Mouse (Mus musculus) naive thymus-derived CD4-positive, alpha-beta T cell, adult 2 months (primary cell): ENCODE measurements around the gene Enah.

Experiments used
- DNase-seq: peaks from one replicate; pipeline ENCODE4 v3.0.0-alpha.2; 2011; ENCODE audit warnings: low read depth

The Enah gene

GRCm38 (mm10) chr1:181873086-181873920 lies 146.5 kb downstream of the Enah start:
- DNase-seq, result peak; percentile 32

- DNase-seq, result no peak
Measured at GRCm38 (mm10) chr1:181872639-181873038, 147.2 kb downstream of the Enah start.

- DNase-seq, result peak; percentile 42
Measured at GRCm38 (mm10) chr1:181866429-181867280, 153.1 kb downstream of the Enah start.

GRCm38 (mm10) chr1:181865863-181866216 lies 153.9 kb downstream of the Enah start:
- DNase-seq, result peak; percentile 26

GRCm38 (mm10) chr1:181864971-181865862 lies 154.6 kb downstream of the Enah start:
- no peak for DNase-seq

- peak; percentile 56 for DNase-seq
Measured at GRCm38 (mm10) chr1:181863431-181863830, 156.4 kb downstream of the Enah start.

GRCm38 (mm10) chr1:181862676-181863374 lies 157.0 kb downstream of the Enah start:
- DNase-seq, result peak; percentile 32

GRCm38 (mm10) chr1:181861181-181861902 lies 158.4 kb downstream of the Enah start:
- DNase-seq, result peak; percentile 47

- peak; percentile 86 for DNase-seq
Measured at GRCm38 (mm10) chr1:181860659-181861058, 159.1 kb downstream of the Enah start.

- no peak for DNase-seq
Measured at GRCm38 (mm10) chr1:181856329-181856728, 163.5 kb downstream of the Enah start.

- DNase-seq, result no peak
Measured at GRCm38 (mm10) chr1:181854829-181855228, 165.0 kb downstream of the Enah start.

GRCm38 (mm10) chr1:181853081-181853736 lies 166.6 kb downstream of the Enah start:
- DNase-seq, result peak; percentile 85

GRCm38 (mm10) chr1:181852466-181852865 lies 167.3 kb downstream of the Enah start:
- peak; percentile 63 for DNase-seq

- DNase-seq, result no peak
Measured at GRCm38 (mm10) chr1:181851521-181852310, 168.1 kb downstream of the Enah start.

GRCm38 (mm10) chr1:181850441-181850840 lies 169.3 kb downstream of the Enah start:
- DNase-seq, result no peak

- no peak for DNase-seq
Measured at GRCm38 (mm10) chr1:181848210-181848609, 171.6 kb downstream of the Enah start.

- no peak for DNase-seq
Measured at GRCm38 (mm10) chr1:181847396-181847795, 172.4 kb downstream of the Enah start.
